Mouse (Mus musculus): Measurements from ENCODE around the gene Dtnbp1. TPM values are rescaled to one million over a fixed set of nuclear protein-coding genes. Genes with fewer than 3 reads are reported as not detected.

Dtnbp1 gene
- polyA plus RNA-seq, 1 experiment: 99.1 TPM

DNA sequence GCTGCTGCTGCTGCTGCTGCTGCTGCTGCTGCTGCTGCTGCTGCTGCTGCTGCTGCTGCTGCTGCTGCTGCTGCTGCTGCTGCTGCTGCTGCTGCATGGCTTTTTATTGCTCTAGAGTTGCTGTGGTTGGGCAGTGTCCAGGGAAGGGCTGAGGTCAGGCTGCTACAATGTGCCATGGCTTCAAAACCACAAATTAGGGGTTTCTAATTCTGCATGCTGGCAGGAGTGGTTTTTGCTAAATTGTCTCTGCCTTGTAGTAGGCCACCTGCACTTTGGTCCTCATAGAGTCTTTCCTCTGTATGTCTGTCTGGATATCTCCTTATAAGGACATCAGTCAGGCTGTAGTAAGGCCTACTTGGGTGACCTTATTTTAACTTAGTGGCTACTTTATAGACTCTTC is 98.5 kb downstream of the Dtnbp1 start:
- Histone ChIP-seq H3K36me3 (ENCODE audit: control insufficient read depth, insufficient read depth) (no peaks in the 10 kb centered on the region), H3K4me2 (ENCODE audit: low read depth) (no peak overlapping the region), H3ac (ENCODE audit: control insufficient read depth, insufficient read length) (no peak overlapping the region), H3K4me3 (no peak overlapping the region), H3K79me2 (ENCODE audit: control insufficient read depth, insufficient read depth) (no peaks in the 10 kb centered on the region), H3K27me3 (ENCODE audit: control insufficient read depth, insufficient read depth, insufficient read length) (no peaks in the 10 kb centered on the region)
- TF ChIP-seq CEBPB (IDR thresholded peaks at IDR 0.05; ENCODE audit: insufficient read depth, poor library complexity, severe bottlenecking) (no peak), SRF (IDR thresholded peaks at IDR 0.05; ENCODE audit: control insufficient read depth, insufficient read length, low read depth) (peak; percentile 41)

- Histone ChIP-seq H3K4me2 (ENCODE audit: low read depth) (peak overlapping the region; percentile 22), H3K79me2 (ENCODE audit: control insufficient read depth, insufficient read depth) (no peaks in the 10 kb centered on the region), H3K36me3 (ENCODE audit: control insufficient read depth, insufficient read depth) (peaks cover 1% of the 10 kb centered on the region), H3K4me3 (no peak overlapping the region), H3K27me3 (ENCODE audit: control insufficient read depth, insufficient read depth, insufficient read length) (no peaks in the 10 kb centered on the region), H3ac (ENCODE audit: control insufficient read depth, insufficient read length) (no peak overlapping the region)
- peak; percentile 13 for TF ChIP-seq TCF3 (IDR thresholded peaks at IDR 0.05; ENCODE audit: insufficient read length, low read depth)
- TF ChIP-seq TCF12 (IDR thresholded peaks at IDR 0.05; ENCODE audit: insufficient read depth, poor library complexity, severe bottlenecking): peak; percentile 79
- no peak for TF ChIP-seq USF1 (IDR thresholded peaks at IDR 0.05; ENCODE audit: low read depth)
- peak in 2 of 3 experiments; percentile 66 to 86 for TF ChIP-seq MYOD1 (IDR thresholded peaks at IDR 0.05; ENCODE audit: control insufficient read depth in 1 of 3, insufficient read length in 2 of 3, low read depth in 2 of 3)
- no peak for TF ChIP-seq SRF (IDR thresholded peaks at IDR 0.05; ENCODE audit: control insufficient read depth, insufficient read length, low read depth)
- TF ChIP-seq CEBPB (IDR thresholded peaks at IDR 0.05; ENCODE audit: insufficient read depth, poor library complexity, severe bottlenecking): 0 out of 2 replicates have a peak, but pooled peaks have one; percentile 14
- peak; percentile 69 to 94 (median 72) for TF ChIP-seq MYOG (IDR thresholded peaks at IDR 0.05; ENCODE audit: control insufficient read depth in 1 of 3, insufficient read depth in 1 of 3, insufficient read length in 2 of 3, low read depth in 2 of 3)
Observed at GRCm38 (mm10) chr13:44902299-44902698, 99.6 kb downstream of the Dtnbp1 start.

- peaks cover 6% of the 10 kb centered on the region for H3K36me3 ChIP-seq (ENCODE audit: control insufficient read depth, insufficient read depth)
- H3K79me2 ChIP-seq (ENCODE audit: control insufficient read depth, insufficient read depth): no peaks in the 10 kb centered on the region
- TF ChIP-seq TCF3 (IDR thresholded peaks at IDR 0.05; ENCODE audit: insufficient read length, low read depth) (no peak), POLR2AphosphoS2 (IDR thresholded peaks at IDR 0.05; ENCODE audit: insufficient read length, low read depth) (no peak), MAX (IDR thresholded peaks at IDR 0.05; ENCODE audit: low read depth) (no peak), SRF (IDR thresholded peaks at IDR 0.05; ENCODE audit: control insufficient read depth, insufficient read length, low read depth) (no peak), USF1 (IDR thresholded peaks at IDR 0.05; ENCODE audit: low read depth) (no peak), REST (IDR thresholded peaks at IDR 0.05; ENCODE audit: insufficient read depth, insufficient read length) (no peak), TCF12 (IDR thresholded peaks at IDR 0.05; ENCODE audit: insufficient read depth, poor library complexity, severe bottlenecking) (no peak), POLR2A (IDR thresholded peaks at IDR 0.05; ENCODE audit: insufficient read length, low read depth) (no peak), MYOD1 (IDR thresholded peaks at IDR 0.05; ENCODE audit: control insufficient read depth in 1 of 3, insufficient read length in 2 of 3, low read depth in 2 of 3) (no peak), E2F4 (IDR thresholded peaks at IDR 0.05; ENCODE audit: insufficient read depth) (no peak), CEBPB (IDR thresholded peaks at IDR 0.05; ENCODE audit: insufficient read depth, poor library complexity, severe bottlenecking) (no peak), MYOG (IDR thresholded peaks at IDR 0.05; ENCODE audit: control insufficient read depth in 1 of 3, insufficient read depth in 1 of 3, insufficient read length in 2 of 3, low read depth in 2 of 3) (no peak)
Observed at GRCm38 (mm10) chr13:44896211-44896610, 105.7 kb downstream of the Dtnbp1 start.

GRCm38 (mm10) chr13:44891813-44892730 is 109.9 kb downstream of the Dtnbp1 start:
- H3K79me2 ChIP-seq (ENCODE audit: control insufficient read depth, insufficient read depth): no peaks in the 10 kb centered on the region
- H3K4me3 ChIP-seq: no peak overlapping the region
- H3K4me2 ChIP-seq (ENCODE audit: low read depth): no peak overlapping the region
- H3K27me3 ChIP-seq (ENCODE audit: control insufficient read depth, insufficient read depth, insufficient read length): no peaks in the 10 kb centered on the region
- H3K36me3 ChIP-seq (ENCODE audit: control insufficient read depth, insufficient read depth): peaks cover 3% of the 10 kb centered on the region
- no peak for TF ChIP-seq USF1 (IDR thresholded peaks at IDR 0.05; ENCODE audit: low read depth)
- no peak for TF ChIP-seq MAX (IDR thresholded peaks at IDR 0.05; ENCODE audit: low read depth)
- TF ChIP-seq TCF3 (IDR thresholded peaks at IDR 0.05; ENCODE audit: insufficient read length, low read depth): no peak
- no peak for TF ChIP-seq POLR2A (IDR thresholded peaks at IDR 0.05; ENCODE audit: insufficient read length, low read depth)
- no peak for TF ChIP-seq SRF (IDR thresholded peaks at IDR 0.05; ENCODE audit: control insufficient read depth, insufficient read length, low read depth)
- no peak for TF ChIP-seq MYOG (IDR thresholded peaks at IDR 0.05; ENCODE audit: control insufficient read depth in 1 of 3, insufficient read depth in 1 of 3, insufficient read length in 2 of 3, low read depth in 2 of 3)
- TF ChIP-seq MYOD1 (IDR thresholded peaks at IDR 0.05; ENCODE audit: control insufficient read depth in 1 of 3, insufficient read length in 2 of 3, low read depth in 2 of 3): no peak
- TF ChIP-seq POLR2AphosphoS2 (IDR thresholded peaks at IDR 0.05; ENCODE audit: insufficient read length, low read depth): no peak
- TF ChIP-seq TCF12 (IDR thresholded peaks at IDR 0.05; ENCODE audit: insufficient read depth, poor library complexity, severe bottlenecking): no peak
- no peak for TF ChIP-seq REST (IDR thresholded peaks at IDR 0.05; ENCODE audit: insufficient read depth, insufficient read length)
- TF ChIP-seq CEBPB (IDR thresholded peaks at IDR 0.05; ENCODE audit: insufficient read depth, poor library complexity, severe bottlenecking): no peak
- TF ChIP-seq E2F4 (IDR thresholded peaks at IDR 0.05; ENCODE audit: insufficient read depth): no peak
- no peak overlapping the region for H3ac ChIP-seq (ENCODE audit: control insufficient read depth, insufficient read length)

More at GRCm38 (mm10) chr13:44896211-44896610, 105.7 kb downstream of the Dtnbp1 start:
- Histone ChIP-seq H3K4me2 (ENCODE audit: low read depth) (no peak overlapping the region), H3K27me3 (ENCODE audit: control insufficient read depth, insufficient read depth, insufficient read length) (no peaks in the 10 kb centered on the region), H3ac (ENCODE audit: control insufficient read depth, insufficient read length) (no peak overlapping the region), H3K4me3 (no peak overlapping the region)
